Comparison of ENCODE assay signal across 8 mouse cellular contexts in the genomic region with DNA sequence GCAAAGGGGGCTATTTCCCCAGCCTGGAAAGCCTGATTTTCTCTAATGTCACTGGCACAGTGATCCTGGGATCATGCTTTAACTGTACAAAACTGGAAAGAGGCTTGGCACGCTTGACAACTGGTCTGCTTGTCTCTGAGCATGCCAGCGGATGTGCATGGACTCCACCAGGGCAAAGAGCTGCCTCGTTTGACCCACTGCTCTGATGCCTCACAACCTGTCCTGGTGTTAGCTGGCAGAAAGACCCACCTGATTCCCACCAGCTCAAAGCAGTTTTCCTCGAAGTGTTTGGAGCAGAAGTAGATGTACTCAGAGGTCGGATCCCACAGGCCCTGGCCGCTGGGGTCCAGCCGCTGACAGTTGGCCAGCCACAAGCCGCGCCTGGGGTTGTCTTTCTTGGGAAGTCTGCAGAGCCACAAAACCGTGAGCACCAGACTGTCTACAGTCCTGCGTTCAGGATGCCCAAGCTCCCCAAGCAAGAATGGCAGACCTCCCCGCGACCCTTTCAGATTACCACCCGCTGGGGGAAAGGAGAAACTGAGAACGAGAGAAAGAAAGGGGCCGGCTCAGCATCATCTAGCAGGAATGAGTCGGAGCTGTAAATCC. TPM values are rescaled to one million over a fixed set of nuclear protein-coding genes. Genes with fewer than 3 reads are reported as not detected.
A peak's percentile ranks its signal among the peaks of the same experiment; 100 is the strongest.
DNase-seq lines count a peak whose midpoint lies in the region; ATAC-seq and TF ChIP-seq lines count a peak whose summit lies in the region.

No protein-coding gene starts in this region.

- WGBS in lung, adult 2 months, result 7% methylated on average over 17 of the region's 17 CpGs
- WGBS in intestine, embryonic 15.5 days, result 11% methylated on average over 17 of the region's 17 CpGs

- peaks cover 6% of the 10 kb centered on the region for H3K4me1 ChIP-seq in lung, adult 2 months (ENCODE audit: control insufficient read depth, insufficient read depth, low read length)
- H3K4me1 ChIP-seq in embryonic fibroblast, embryonic 13.5 days (ENCODE audit: control insufficient read depth, insufficient read depth, low read length), result peaks cover 4% of the 10 kb centered on the region; the same call in 1 of the 2 replicates
- H3K4me1 ChIP-seq in intestine, embryonic 15.5 days (replicated peaks), result peaks cover 17% of the 10 kb centered on the region

- no peaks in the 10 kb centered on the region for H3K27me3 ChIP-seq in intestine, embryonic 15.5 days (replicated peaks)

- H3K9me3 ChIP-seq in intestine, embryonic 15.5 days, result no peaks in the 10 kb centered on the region

- peaks cover 33% of the 10 kb centered on the region for H3K36me3 ChIP-seq in intestine, embryonic 15.5 days

- no peak for TF ChIP-seq CTCF in lung, adult 2 months (IDR thresholded peaks at IDR 0.05; ENCODE audit: insufficient read depth, low read length)
- no peak for TF ChIP-seq CTCF in embryonic fibroblast, embryonic 13.5 days (IDR thresholded peaks at IDR 0.05; ENCODE audit: borderline replicate concordance, insufficient read depth, low read length)

- H3K9ac ChIP-seq in intestine, embryonic 15.5 days, result peak overlapping the region; percentile 81

- peak overlapping the region; percentile 88 for H3K4me3 ChIP-seq in lung, adult 2 months (replicated peaks; ENCODE audit: extremely low read depth, low read depth, low read length)
- H3K4me3 ChIP-seq in embryonic fibroblast, embryonic 13.5 days (ENCODE audit: insufficient read depth, low read length), result peak overlapping the region; percentile 78
- peak overlapping the region; percentile 70 for H3K4me3 ChIP-seq in intestine, embryonic 15.5 days (replicated peaks)

- H3K27ac ChIP-seq in embryonic fibroblast, embryonic 13.5 days (ENCODE audit: insufficient read depth, low read length), result peak overlapping the region; percentile 87
- H3K27ac ChIP-seq in intestine, embryonic 15.5 days, result peak overlapping the region; percentile 98

- peak overlapping the region; percentile 77 for H3K4me2 ChIP-seq in intestine, embryonic 15.5 days (replicated peaks)

- intact Hi-C loops in gastrocnemius, postnatal 36 days (cut with DNase I), result no loop called here

- no peak for TF ChIP-seq POLR2A in lung, adult 2 months (IDR thresholded peaks at IDR 0.05; ENCODE audit: borderline replicate concordance, extremely low read depth, low read depth, low read length)
- no peak for TF ChIP-seq POLR2A in embryonic fibroblast, embryonic 13.5 days (IDR thresholded peaks at IDR 0.05; ENCODE audit: low read depth, low read length)

- peak; percentile 2; the same call in 1 of the 2 replicates for ATAC-seq in intestine, embryonic 15.5 days
- ATAC-seq in megakaryocyte-erythroid progenitor cell, adult 5-6 weeks (replicated peaks; ENCODE audit: low FRiP score, low TSS enrichment, poor library complexity, severe bottlenecking), result 0 out of 2 replicates have a peak, but pooled peaks have one; percentile 1

- DNase-seq in lung, adult 2 months, result no peak
- no peak for DNase-seq in lung, adult 18-20 months
- DNase-seq in MN1 (ENCODE audit: low spot score), result no peak
- no peak for DNase-seq in gastrocnemius, postnatal 36 days
- no peak for DNase-seq in yolk sac, embryonic 10.5 days (ENCODE audit: low spot score)

RNA-seq across cellular contexts. Expression of a gene that starts 0.9 kb away (rescaled TPM):
- polyA plus RNA-seq in lung, adult 2 months (2012; rRNA removed), result 87.3 and 90.4 TPM in 2 replicates
- 23.8 and 27.0 TPM in 2 replicates for polyA plus RNA-seq in embryonic fibroblast, embryonic 13.5 days (2011; ENCODE audit: insufficient read length, low read depth, missing spikeins)
- polyA plus RNA-seq in intestine, embryonic 15.5 days (2015; fragmentation: Nextera tagmentation; extraction: Ambion mirVana), result 52.7 and 54.0 TPM in 2 replicates
- 18.2 and 27.1 TPM in 2 replicates for total RNA-seq in megakaryocyte-erythroid progenitor cell, adult 5-6 weeks (2014; fragmentation: Nextera tagmentation)
- total RNA-seq in megakaryocyte-erythroid progenitor cell, adult 5-6 weeks (2017), result 23.3 and 45.1 TPM in 2 replicates
- total RNA-seq in gastrocnemius, postnatal 36 days (2021), result 10 to 100 TPM; 12.8 to 14.4 TPM

RNA-seq across cellular contexts. Expression of a gene that starts 21.6 kb away (rescaled TPM):
- 243 and 247 TPM in 2 replicates for polyA plus RNA-seq in lung, adult 2 months (2012; rRNA removed)
- 97.5 and 113 TPM in 2 replicates for polyA plus RNA-seq in embryonic fibroblast, embryonic 13.5 days (2011; ENCODE audit: insufficient read length, low read depth, missing spikeins)
- polyA plus RNA-seq in intestine, embryonic 15.5 days (2015; fragmentation: Nextera tagmentation; extraction: Ambion mirVana), result 72.7 and 82.6 TPM in 2 replicates
- 71.8 and 72.1 TPM in 2 replicates for total RNA-seq in megakaryocyte-erythroid progenitor cell, adult 5-6 weeks (2014; fragmentation: Nextera tagmentation)
- 50.4 and 55.4 TPM in 2 replicates for total RNA-seq in megakaryocyte-erythroid progenitor cell, adult 5-6 weeks (2017)
- 10 to 100 TPM; 18.8 to 23.2 TPM for total RNA-seq in gastrocnemius, postnatal 36 days (2021)

RNA-seq across cellular contexts. Expression of a gene that starts 31.0 kb away (rescaled TPM):
- 7.3 and 9.5 TPM in 2 replicates for polyA plus RNA-seq in lung, adult 2 months (2012; rRNA removed)
- 0.25 TPM in 1 of 2 replicates, not detected in the other for polyA plus RNA-seq in embryonic fibroblast, embryonic 13.5 days (2011; ENCODE audit: insufficient read length, low read depth, missing spikeins)
- polyA plus RNA-seq in intestine, embryonic 15.5 days (2015; fragmentation: Nextera tagmentation; extraction: Ambion mirVana), result 0.27 and 0.29 TPM in 2 replicates
- total RNA-seq in megakaryocyte-erythroid progenitor cell, adult 5-6 weeks (2014; fragmentation: Nextera tagmentation), result not detected in 2 replicates
- total RNA-seq in megakaryocyte-erythroid progenitor cell, adult 5-6 weeks (2017), result 0.05 TPM in 1 of 2 replicates, not detected in the other
- total RNA-seq in gastrocnemius, postnatal 36 days (2021), result 1 to 10 TPM; 1.0 to 1.6 TPM

RNA-seq across cellular contexts. Expression of a gene that starts 31.6 kb away (rescaled TPM):
- polyA plus RNA-seq in lung, adult 2 months (2012; rRNA removed), result 10.7 and 12.7 TPM in 2 replicates
- 2.2 and 3.0 TPM in 2 replicates for polyA plus RNA-seq in embryonic fibroblast, embryonic 13.5 days (2011; ENCODE audit: insufficient read length, low read depth, missing spikeins)
- 0.60 and 0.80 TPM in 2 replicates for polyA plus RNA-seq in intestine, embryonic 15.5 days (2015; fragmentation: Nextera tagmentation; extraction: Ambion mirVana)
- total RNA-seq in megakaryocyte-erythroid progenitor cell, adult 5-6 weeks (2014; fragmentation: Nextera tagmentation), result not detected in 2 replicates
- total RNA-seq in megakaryocyte-erythroid progenitor cell, adult 5-6 weeks (2017), result not detected in 2 replicates
- total RNA-seq in gastrocnemius, postnatal 36 days (2021), result 1 to 10 TPM; 8.0 to 9.3 TPM

RNA-seq across cellular contexts. Expression of a gene that starts 40.7 kb away (rescaled TPM):
- 2.5 and 2.6 TPM in 2 replicates for polyA plus RNA-seq in lung, adult 2 months (2012; rRNA removed)
- polyA plus RNA-seq in embryonic fibroblast, embryonic 13.5 days (2011; ENCODE audit: insufficient read length, low read depth, missing spikeins), result not detected in 2 replicates
- 5.4 and 6.1 TPM in 2 replicates for polyA plus RNA-seq in intestine, embryonic 15.5 days (2015; fragmentation: Nextera tagmentation; extraction: Ambion mirVana)
- total RNA-seq in megakaryocyte-erythroid progenitor cell, adult 5-6 weeks (2014; fragmentation: Nextera tagmentation), result 0.42 TPM in 1 of 2 replicates, not detected in the other
- total RNA-seq in megakaryocyte-erythroid progenitor cell, adult 5-6 weeks (2017), result not detected in 2 replicates
- under 1 TPM in 1 of 2 experiments, not detected in 1; 0.20 TPM for total RNA-seq in gastrocnemius, postnatal 36 days (2021)
